In genomic region chr12:36133547-36133946, GRCm38 (mm10) we compare ENCODE assay signal across 19 mouse cellular contexts.
"Had no signal": no experiment of that assay in that cellular context is flagged by ENCODE, and none has a peak within 500 bp of the region (broad histone marks: within the 10 kb centered on the region; RNA-seq: fewer than 3 reads in every experiment).

No protein-coding gene starts in this region.

- DNase-seq: kidney, adult 2 months; kidney, postnatal 25 days; layer of hippocampus, adult 9-11 months; layer of hippocampus, postnatal 36 days; liver, postnatal 0 days; lung, embryonic 14.5 days; spleen, adult 18-20 months; thymus, adult 2 months; thymus, postnatal 14 days; thymus, postnatal 4 days had no signal

- H3K4me1 ChIP-seq: midbrain, embryonic 10.5 days; midbrain, embryonic 13.5 days had no signal

- H3K4me2 ChIP-seq: liver, embryonic 11.5 days; lung, embryonic 14.5 days; midbrain, embryonic 13.5 days had no signal

- H3K27me3 ChIP-seq: midbrain, embryonic 13.5 days had no signal

- ATAC-seq: liver, postnatal 0 days; lung, postnatal 0 days; midbrain, embryonic 13.5 days had no signal

- H3K9ac ChIP-seq: liver, embryonic 14.5 days; liver, postnatal 0 days; lung, embryonic 14.5 days; midbrain, embryonic 13.5 days had no signal

- H3K9me3 ChIP-seq: midbrain, embryonic 10.5 days; midbrain, embryonic 13.5 days had no signal

- H3K27ac ChIP-seq: kidney, postnatal 0 days; layer of hippocampus, adult 2 months; left cerebral cortex, adult 2 months; liver, embryonic 14.5 days; macrophage; midbrain, embryonic 10.5 days; midbrain, embryonic 13.5 days had no signal

- H3K4me3 ChIP-seq: layer of hippocampus, adult 2 months; left cerebral cortex, adult 2 months; midbrain, embryonic 10.5 days; midbrain, embryonic 13.5 days had no signal
